Mouse (Mus musculus): ENCODE measurements at regions not wholly inside any gene's neighbourhood (a gene's known extent, or its start where the extent isn't known, plus 50 kb on each side); places are given as distances from the start of the nearest gene placed in this dataset.

DNA sequence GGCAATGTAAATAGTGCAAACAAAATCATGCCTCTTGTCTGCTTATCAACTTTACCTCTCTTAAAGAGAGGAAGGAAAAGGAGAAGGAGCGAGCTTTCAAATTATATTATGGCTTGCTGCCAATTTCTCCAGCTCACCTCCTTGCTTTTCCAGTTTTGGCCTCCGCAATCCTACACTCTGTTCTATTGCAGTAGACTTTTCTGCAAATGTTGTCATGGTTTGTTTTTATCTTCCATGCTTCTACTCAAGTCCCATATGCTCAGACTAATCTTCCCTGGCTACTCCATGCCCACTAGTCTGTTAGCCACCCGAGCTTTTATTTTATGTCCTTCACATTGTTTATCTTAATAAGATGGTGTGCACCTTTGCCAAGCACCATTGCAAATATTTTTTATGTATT lies 168.0 kb upstream of the Osr1 start:
- DNase-seq (ENCODE audit: low spot score) (no peak), ATAC-seq (ENCODE audit: low FRiP score, low TSS enrichment) (no peak)
- no peaks in the 10 kb centered on the region for H3K4me1 ChIP-seq (replicated peaks; ENCODE audit: control insufficient read depth, insufficient read depth)
- H3K4me3 ChIP-seq (ENCODE audit: low read depth, low read length) = no peak overlapping the region
- no peak overlapping the region for H3K4me2 ChIP-seq (replicated peaks; ENCODE audit: low read depth)
- TF ChIP-seq CTCF (IDR thresholded peaks at IDR 0.05; ENCODE audit: low read depth) (no peak), EP300 (optimal IDR thresholded peaks at IDR 0.05) (no peak)
- H3K9ac ChIP-seq (ENCODE audit: low read length) = no peak overlapping the region
- no peak overlapping the region for H3K27ac ChIP-seq (replicated peaks)
- H3K27me3 ChIP-seq (ENCODE audit: control insufficient read depth, insufficient read depth, low read length) = no peaks in the 10 kb centered on the region
- H3K9me3 ChIP-seq (ENCODE audit: control insufficient read depth, low read length) = no peaks in the 10 kb centered on the region
- 46% methylated on average over 3 of the region's 3 CpGs for WGBS
- no peaks in the 10 kb centered on the region for H3K36me3 ChIP-seq (ENCODE audit: control insufficient read depth, insufficient read depth, low read length)

DNA sequence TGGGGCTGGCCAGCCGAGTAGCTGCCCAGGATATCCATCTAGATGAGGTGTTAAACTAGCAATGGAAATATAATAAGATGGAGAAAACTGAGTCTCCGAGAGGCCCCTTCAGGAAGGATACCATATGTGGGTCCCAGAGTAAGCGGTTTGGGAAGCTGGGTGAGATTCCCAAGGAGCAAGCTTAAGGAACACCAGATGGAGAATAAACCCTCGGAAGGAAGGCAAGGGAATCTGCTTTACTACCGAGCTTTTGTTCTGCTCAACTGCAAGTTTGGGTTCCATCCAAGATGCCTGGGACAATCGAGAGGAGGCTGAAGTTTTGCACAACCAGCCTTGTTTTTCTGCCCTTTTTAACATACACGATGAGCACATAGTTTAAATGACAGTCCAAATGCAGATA lies 164.9 kb upstream of the Osr1 start:
- WGBS = 58% methylated on average over 7 of the region's 7 CpGs
- Histone ChIP-seq H3K4me3 (ENCODE audit: low read depth, low read length) (no peak overlapping the region), H3K4me1 (replicated peaks; ENCODE audit: control insufficient read depth, insufficient read depth) (no peaks in the 10 kb centered on the region), H3K4me2 (replicated peaks; ENCODE audit: low read depth) (no peak overlapping the region), H3K27me3 (ENCODE audit: control insufficient read depth, insufficient read depth, low read length) (no peaks in the 10 kb centered on the region), H3K27ac (replicated peaks) (no peak overlapping the region), H3K9ac (ENCODE audit: low read length) (no peak overlapping the region), H3K9me3 (ENCODE audit: control insufficient read depth, low read length) (no peaks in the 10 kb centered on the region), H3K36me3 (ENCODE audit: control insufficient read depth, insufficient read depth, low read length) (no peaks in the 10 kb centered on the region)
- ATAC-seq (ENCODE audit: low FRiP score, low TSS enrichment) (no peak), DNase-seq (ENCODE audit: low spot score) (no peak)
- no peak for TF ChIP-seq CTCF (IDR thresholded peaks at IDR 0.05; ENCODE audit: low read depth)
- TF ChIP-seq EP300 (optimal IDR thresholded peaks at IDR 0.05) = no peak

DNA sequence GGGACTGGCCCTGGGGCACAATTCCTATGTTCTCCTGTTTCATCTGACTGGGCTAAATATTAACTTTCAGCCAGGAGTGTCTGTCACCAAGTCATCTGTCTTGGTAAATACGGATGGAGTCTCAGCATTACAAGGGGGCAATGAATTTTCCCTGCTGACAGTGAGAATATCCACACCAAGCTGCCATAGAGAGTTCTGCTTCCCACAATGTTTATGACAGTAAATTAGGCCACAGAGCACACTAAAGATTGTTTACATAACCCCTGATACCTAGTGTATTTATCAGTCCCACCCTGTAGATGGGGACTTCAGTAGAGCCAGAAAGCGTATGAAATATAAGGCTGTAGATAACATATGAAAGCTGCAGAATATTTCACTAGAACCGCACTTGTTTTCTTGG lies 150.6 kb upstream of the Osr1 start:
- no peaks in the 10 kb centered on the region for H3K27me3 ChIP-seq (ENCODE audit: control insufficient read depth, insufficient read depth, low read length)
- no peaks in the 10 kb centered on the region for H3K36me3 ChIP-seq (ENCODE audit: control insufficient read depth, insufficient read depth, low read length)
- no peaks in the 10 kb centered on the region for H3K9me3 ChIP-seq (ENCODE audit: control insufficient read depth, low read length)
- ATAC-seq (ENCODE audit: low FRiP score, low TSS enrichment) (no peak), DNase-seq (ENCODE audit: low spot score) (no peak)
- H3K4me1 ChIP-seq (replicated peaks; ENCODE audit: control insufficient read depth, insufficient read depth) = no peaks in the 10 kb centered on the region
- WGBS = 21% methylated on average over 3 of the region's 3 CpGs
- no peak for TF ChIP-seq CTCF (IDR thresholded peaks at IDR 0.05; ENCODE audit: low read depth)
- TF ChIP-seq EP300 (optimal IDR thresholded peaks at IDR 0.05) = no peak
- H3K9ac ChIP-seq (ENCODE audit: low read length) = no peak overlapping the region
- H3K4me3 ChIP-seq (ENCODE audit: low read depth, low read length) = no peak overlapping the region
- H3K27ac ChIP-seq (replicated peaks) = no peak overlapping the region
- no peak overlapping the region for H3K4me2 ChIP-seq (replicated peaks; ENCODE audit: low read depth)

DNA sequence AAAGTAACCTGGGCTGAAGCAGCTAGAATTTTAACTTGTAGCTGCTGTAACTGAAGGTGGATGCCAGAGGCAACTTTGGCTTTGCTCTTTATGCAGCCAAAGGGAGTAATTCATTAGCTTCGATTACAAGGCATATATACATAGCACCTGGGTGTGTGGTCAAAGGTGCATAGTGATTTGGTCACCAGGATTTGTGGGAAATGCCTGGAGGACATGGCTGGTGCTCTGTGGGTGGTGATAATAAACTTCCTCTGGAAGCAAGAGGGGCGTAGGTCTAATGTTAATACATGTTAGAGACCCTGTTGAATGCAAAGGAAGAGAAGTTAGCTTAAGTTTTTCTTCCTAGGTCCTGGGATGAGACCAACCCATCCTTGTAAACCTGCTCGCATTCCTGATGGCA lies 139.3 kb upstream of the Osr1 start:
- no peak overlapping the region for H3K4me3 ChIP-seq (ENCODE audit: low read depth, low read length)
- WGBS = 79% methylated on average over 3 of the region's 3 CpGs
- no peak overlapping the region for H3K4me2 ChIP-seq (replicated peaks; ENCODE audit: low read depth)
- no peaks in the 10 kb centered on the region for H3K27me3 ChIP-seq (ENCODE audit: control insufficient read depth, insufficient read depth, low read length)
- H3K9ac ChIP-seq (ENCODE audit: low read length) = no peak overlapping the region
- no peak overlapping the region for H3K27ac ChIP-seq (replicated peaks)
- ATAC-seq (ENCODE audit: low FRiP score, low TSS enrichment) (no peak), DNase-seq (ENCODE audit: low spot score) (no peak)
- TF ChIP-seq CTCF (IDR thresholded peaks at IDR 0.05; ENCODE audit: low read depth) (no peak), EP300 (optimal IDR thresholded peaks at IDR 0.05) (no peak)
- H3K36me3 ChIP-seq (ENCODE audit: control insufficient read depth, insufficient read depth, low read length) = no peaks in the 10 kb centered on the region
- no peaks in the 10 kb centered on the region for H3K4me1 ChIP-seq (replicated peaks; ENCODE audit: control insufficient read depth, insufficient read depth)
- H3K9me3 ChIP-seq (ENCODE audit: control insufficient read depth, low read length) = no peaks in the 10 kb centered on the region

DNA sequence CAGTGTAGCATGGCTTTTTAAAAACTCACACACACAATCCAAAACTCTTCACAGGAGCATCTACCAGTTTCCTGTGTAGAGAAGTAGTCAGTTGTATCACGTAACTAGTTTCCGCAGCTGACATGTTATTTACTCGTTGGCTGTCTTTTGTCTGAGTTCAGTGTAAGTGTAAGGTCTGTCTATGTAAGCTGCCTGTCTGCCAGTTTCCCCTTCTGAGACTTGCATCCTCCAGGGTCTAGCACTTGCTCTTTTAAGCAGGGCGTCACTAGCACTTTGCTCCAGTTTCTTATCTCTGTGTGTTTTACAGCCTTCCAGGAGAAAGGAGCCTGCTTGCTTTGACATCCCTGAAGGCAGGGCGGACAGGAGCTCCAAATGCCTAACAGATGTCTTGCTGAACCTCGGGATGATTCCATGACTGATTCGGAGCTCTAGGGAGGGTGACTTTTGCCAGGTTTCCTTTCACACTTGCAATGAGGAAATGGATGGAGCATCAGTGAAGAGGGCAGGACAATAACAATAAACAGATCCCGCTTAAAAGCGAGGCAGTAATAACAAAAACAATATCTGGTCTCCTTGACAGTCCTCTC lies 131.2 kb upstream of the Osr1 start:
- Histone ChIP-seq H3K27me3 (ENCODE audit: control insufficient read depth, insufficient read depth, low read length) (no peaks in the 10 kb centered on the region), H3K9ac (ENCODE audit: low read length) (no peak overlapping the region), H3K4me1 (replicated peaks; ENCODE audit: control insufficient read depth, insufficient read depth) (no peaks in the 10 kb centered on the region), H3K9me3 (ENCODE audit: control insufficient read depth, low read length) (no peaks in the 10 kb centered on the region), H3K36me3 (ENCODE audit: control insufficient read depth, insufficient read depth, low read length) (no peaks in the 10 kb centered on the region), H3K4me3 (ENCODE audit: low read depth, low read length) (no peak overlapping the region; the same call in 1 of the 2 replicates), H3K4me2 (replicated peaks; ENCODE audit: low read depth) (0 out of 2 replicates have a peak overlapping the region, but pooled peaks have one; percentile 23), H3K27ac (replicated peaks) (no peak overlapping the region)
- ATAC-seq (ENCODE audit: low FRiP score, low TSS enrichment) (no peak), DNase-seq (ENCODE audit: low spot score) (no peak)
- 29% methylated on average over 9 of the region's 9 CpGs for WGBS
- TF ChIP-seq CTCF (IDR thresholded peaks at IDR 0.05; ENCODE audit: low read depth) = no peak
- no peak for TF ChIP-seq EP300 (optimal IDR thresholded peaks at IDR 0.05)

DNA sequence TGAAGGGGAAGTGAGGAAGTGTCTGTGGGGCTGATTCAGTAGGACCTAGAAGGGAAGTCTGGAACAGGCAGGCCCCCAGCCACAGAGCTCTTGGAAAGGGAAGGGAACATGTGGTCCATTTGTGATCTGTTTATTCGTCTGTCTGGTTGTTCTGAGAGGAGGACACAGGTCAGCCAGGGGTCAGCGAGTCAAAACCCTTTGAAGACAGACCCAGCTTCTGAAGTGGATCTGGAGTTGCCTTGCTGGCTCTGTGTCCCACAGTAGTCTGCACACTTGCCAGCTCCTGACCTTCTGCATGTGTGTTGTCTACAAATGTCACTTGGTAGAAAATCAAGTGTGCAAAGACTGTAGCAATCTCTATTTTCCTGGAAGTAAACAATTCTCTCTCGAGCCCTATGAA lies 119.3 kb upstream of the Osr1 start:
- Histone ChIP-seq H3K27me3 (ENCODE audit: control insufficient read depth, insufficient read depth, low read length) (no peaks in the 10 kb centered on the region), H3K4me2 (replicated peaks; ENCODE audit: low read depth) (no peak overlapping the region), H3K9ac (ENCODE audit: low read length) (no peak overlapping the region), H3K27ac (replicated peaks) (no peak overlapping the region), H3K36me3 (ENCODE audit: control insufficient read depth, insufficient read depth, low read length) (no peaks in the 10 kb centered on the region), H3K4me1 (replicated peaks; ENCODE audit: control insufficient read depth, insufficient read depth) (no peaks in the 10 kb centered on the region), H3K4me3 (ENCODE audit: low read depth, low read length) (no peak overlapping the region), H3K9me3 (ENCODE audit: control insufficient read depth, low read length) (no peaks in the 10 kb centered on the region)
- 10% methylated on average over 3 of the region's 3 CpGs for WGBS
- DNase-seq (ENCODE audit: low spot score) = peak; percentile 19
- TF ChIP-seq CTCF (IDR thresholded peaks at IDR 0.05; ENCODE audit: low read depth) (no peak), EP300 (optimal IDR thresholded peaks at IDR 0.05) (no peak)
- ATAC-seq (ENCODE audit: low FRiP score, low TSS enrichment) = no peak
